Mouse (Mus musculus): Measurements from ENCODE around the gene Utp15. TPM values are rescaled to one million over a fixed set of nuclear protein-coding genes. Genes with fewer than 3 reads are reported as not detected.

The Utp15 gene
- polyA plus RNA-seq, 1 experiment: 2.7 TPM

GRCm38 (mm10) chr13:98263458-98263987 lies 682 bp upstream of the Utp15 start:
- Histone ChIP-seq H3K4me3 (replicated peaks) (peak overlapping the region; percentile 95), H3K9me3 (no peaks in the 10 kb centered on the region), H3K4me1 (peaks cover 27% of the 10 kb centered on the region), H3K27me3 (replicated peaks) (no peaks in the 10 kb centered on the region), H3K36me3 (replicated peaks; ENCODE audit: low read length) (peaks cover 44% of the 10 kb centered on the region)
- TF ChIP-seq GATA1 (IDR thresholded peaks at IDR 0.05; ENCODE audit: borderline replicate concordance, low read length) (no peak; the same call in 2 of the 3 replicates), FLI1 (IDR thresholded peaks at IDR 0.05; ENCODE audit: low read length) (no peak)

GRCm38 (mm10) chr13:98254921-98255320 lies 7.9 kb downstream of the Utp15 start:
- Histone ChIP-seq H3K9me3 (no peaks in the 10 kb centered on the region), H3K27me3 (replicated peaks) (no peaks in the 10 kb centered on the region), H3K36me3 (replicated peaks; ENCODE audit: low read length) (peaks cover 97% of the 10 kb centered on the region), H3K4me1 (no peaks in the 10 kb centered on the region), H3K4me3 (replicated peaks) (no peak overlapping the region)
- TF ChIP-seq GATA1 (IDR thresholded peaks at IDR 0.05; ENCODE audit: borderline replicate concordance, low read length) (no peak), FLI1 (IDR thresholded peaks at IDR 0.05; ENCODE audit: low read length) (no peak)

- no peaks in the 10 kb centered on the region for H3K9me3 ChIP-seq
- no peaks in the 10 kb centered on the region for H3K27me3 ChIP-seq (replicated peaks)
- H3K4me3 ChIP-seq (replicated peaks): no peak overlapping the region
- H3K36me3 ChIP-seq (replicated peaks; ENCODE audit: low read length): peaks cover 79% of the 10 kb centered on the region
- H3K4me1 ChIP-seq: no peaks in the 10 kb centered on the region
- TF ChIP-seq GATA1 (IDR thresholded peaks at IDR 0.05; ENCODE audit: borderline replicate concordance, low read length): no peak
- no peak for TF ChIP-seq FLI1 (IDR thresholded peaks at IDR 0.05; ENCODE audit: low read length)
Observed at GRCm38 (mm10) chr13:98249594-98249993, 13.2 kb downstream of the Utp15 start.

GRCm38 (mm10) chr13:98245386-98245785 lies 17.5 kb downstream of the Utp15 start:
- H3K27me3 ChIP-seq (replicated peaks): peaks cover 10% of the 10 kb centered on the region
- no peaks in the 10 kb centered on the region for H3K4me1 ChIP-seq
- H3K4me3 ChIP-seq (replicated peaks): no peak overlapping the region
- TF ChIP-seq FLI1 (IDR thresholded peaks at IDR 0.05; ENCODE audit: low read length) (no peak), GATA1 (IDR thresholded peaks at IDR 0.05; ENCODE audit: borderline replicate concordance, low read length) (no peak)
- peaks cover 38% of the 10 kb centered on the region for H3K36me3 ChIP-seq (replicated peaks; ENCODE audit: low read length)
- 0 out of 2 replicates have a peak, but pooled peaks cover 5% of the 10 kb centered on the region for H3K9me3 ChIP-seq

GRCm38 (mm10) chr13:98244571-98245350 lies 18.1 kb downstream of the Utp15 start:
- Histone ChIP-seq H3K27me3 (replicated peaks) (peaks cover 10% of the 10 kb centered on the region), H3K9me3 (0 out of 2 replicates have a peak, but pooled peaks cover 5% of the 10 kb centered on the region), H3K36me3 (replicated peaks; ENCODE audit: low read length) (peaks cover 32% of the 10 kb centered on the region), H3K4me1 (peaks cover 3% of the 10 kb centered on the region; the same call in 1 of the 2 replicates), H3K4me3 (replicated peaks) (no peak overlapping the region)
- no peak for TF ChIP-seq FLI1 (IDR thresholded peaks at IDR 0.05; ENCODE audit: low read length)

GRCm38 (mm10) chr13:98241531-98242282 lies 21.1 kb downstream of the Utp15 start:
- peaks cover 22% of the 10 kb centered on the region for H3K27me3 ChIP-seq (replicated peaks)
- H3K4me3 ChIP-seq (replicated peaks): no peak overlapping the region
- H3K9me3 ChIP-seq: 0 out of 2 replicates have a peak, but pooled peaks cover 5% of the 10 kb centered on the region
- H3K36me3 ChIP-seq (replicated peaks; ENCODE audit: low read length): peaks cover 2% of the 10 kb centered on the region
- H3K4me1 ChIP-seq: peaks cover 3% of the 10 kb centered on the region; the same call in 1 of the 2 replicates
- no peak for TF ChIP-seq FLI1 (IDR thresholded peaks at IDR 0.05; ENCODE audit: low read length)
- TF ChIP-seq GATA1 (IDR thresholded peaks at IDR 0.05; ENCODE audit: borderline replicate concordance, low read length): no peak

GRCm38 (mm10) chr13:98239978-98240641 lies 22.7 kb downstream of the Utp15 start:
- Histone ChIP-seq H3K36me3 (replicated peaks; ENCODE audit: low read length) (no peaks in the 10 kb centered on the region), H3K27me3 (replicated peaks) (peaks cover 22% of the 10 kb centered on the region), H3K4me1 (peaks cover 3% of the 10 kb centered on the region; the same call in 1 of the 2 replicates), H3K4me3 (replicated peaks) (no peak overlapping the region), H3K9me3 (0 out of 2 replicates have a peak, but pooled peaks cover 5% of the 10 kb centered on the region)
- no peak for TF ChIP-seq GATA1 (IDR thresholded peaks at IDR 0.05; ENCODE audit: borderline replicate concordance, low read length)
- no peak for TF ChIP-seq FLI1 (IDR thresholded peaks at IDR 0.05; ENCODE audit: low read length)

- Histone ChIP-seq H3K9me3 (no peaks in the 10 kb centered on the region), H3K4me1 (peaks cover 3% of the 10 kb centered on the region; the same call in 1 of the 2 replicates), H3K4me3 (replicated peaks) (no peak overlapping the region), H3K36me3 (replicated peaks; ENCODE audit: low read length) (no peaks in the 10 kb centered on the region), H3K27me3 (replicated peaks) (peaks cover 15% of the 10 kb centered on the region)
- no peak for TF ChIP-seq FLI1 (IDR thresholded peaks at IDR 0.05; ENCODE audit: low read length)
- no peak for TF ChIP-seq GATA1 (IDR thresholded peaks at IDR 0.05; ENCODE audit: borderline replicate concordance, low read length)
Observed at GRCm38 (mm10) chr13:98235451-98235850, 27.4 kb downstream of the Utp15 start.

GRCm38 (mm10) chr13:98230511-98230910 lies 32.3 kb downstream of the Utp15 start:
- no peaks in the 10 kb centered on the region for H3K36me3 ChIP-seq (replicated peaks; ENCODE audit: low read length)
- H3K4me3 ChIP-seq (replicated peaks): no peak overlapping the region
- H3K4me1 ChIP-seq: no peaks in the 10 kb centered on the region
- H3K9me3 ChIP-seq: no peaks in the 10 kb centered on the region
- no peak for TF ChIP-seq GATA1 (IDR thresholded peaks at IDR 0.05; ENCODE audit: borderline replicate concordance, low read length)
- TF ChIP-seq FLI1 (IDR thresholded peaks at IDR 0.05; ENCODE audit: low read length): no peak
- peaks cover 6% of the 10 kb centered on the region for H3K27me3 ChIP-seq (replicated peaks)
